Mouse (Mus musculus): ENCODE measurements around the gene Otop2. TPM values are rescaled to one million over a fixed set of nuclear protein-coding genes. Genes with fewer than 3 reads are reported as not detected.

The Otop2 gene
- polyA plus RNA-seq, 1 experiment from 2014 or later = not detected

GRCm38 (mm10) chr11:115267061-115267883 lies 39.7 kb upstream of the Otop2 start, which contains the start of gene Grin2c:
Gene Grin2c, minus strand, starts transcription at chr11:115267243.
- no peak for ATAC-seq (ENCODE audit: low FRiP score, low TSS enrichment)
- Histone ChIP-seq H3K4me1 (ENCODE audit: control insufficient read depth, insufficient read depth, low read length) (peaks cover 21% of the 10 kb centered on the region), H3K4me2 (ENCODE audit: low read length) (peak within 1 kb of the TSS; percentile 52), H3K36me3 (ENCODE audit: control insufficient read depth, insufficient read depth, low read length) (peaks cover 27% of the 10 kb centered on the region), H3K27me3 (ENCODE audit: control insufficient read depth, insufficient read depth, low read length) (peaks cover 56% of the 10 kb centered on the region), H3K27ac (replicated peaks; ENCODE audit: low read depth, low read length) (no peak within 1 kb of the TSS), H3K9me3 (ENCODE audit: control insufficient read depth, low read length) (no peaks in the 10 kb centered on the region), H3K4me3 (replicated peaks; ENCODE audit: low read depth, low read length) (peak within 1 kb of the TSS; percentile 27), H3K9ac (replicated peaks; ENCODE audit: low read length) (0 out of 2 replicates have a peak within 1 kb of the TSS, but pooled peaks have one; percentile 20)
- DNase-seq = no peak
- WGBS = 5% methylated on average over 50 of the region's 50 CpGs

GRCm38 (mm10) chr11:115267958-115268357 lies 39.0 kb upstream of the Otop2 start:
- Histone ChIP-seq H3K36me3 (ENCODE audit: control insufficient read depth, insufficient read depth, low read length) (peaks cover 27% of the 10 kb centered on the region), H3K9me3 (ENCODE audit: control insufficient read depth, low read length) (no peaks in the 10 kb centered on the region), H3K4me2 (ENCODE audit: low read length) (no peak overlapping the region), H3K4me3 (replicated peaks; ENCODE audit: low read depth, low read length) (no peak overlapping the region), H3K4me1 (ENCODE audit: control insufficient read depth, insufficient read depth, low read length) (peaks cover 21% of the 10 kb centered on the region), H3K27ac (replicated peaks; ENCODE audit: low read depth, low read length) (no peak overlapping the region), H3K27me3 (ENCODE audit: control insufficient read depth, insufficient read depth, low read length) (peaks cover 53% of the 10 kb centered on the region), H3K9ac (replicated peaks; ENCODE audit: low read length) (no peak overlapping the region)
- ATAC-seq (ENCODE audit: low FRiP score, low TSS enrichment) (no peak), DNase-seq (no peak)
- WGBS = 80% methylated on average over 11 of the region's 11 CpGs

DNA sequence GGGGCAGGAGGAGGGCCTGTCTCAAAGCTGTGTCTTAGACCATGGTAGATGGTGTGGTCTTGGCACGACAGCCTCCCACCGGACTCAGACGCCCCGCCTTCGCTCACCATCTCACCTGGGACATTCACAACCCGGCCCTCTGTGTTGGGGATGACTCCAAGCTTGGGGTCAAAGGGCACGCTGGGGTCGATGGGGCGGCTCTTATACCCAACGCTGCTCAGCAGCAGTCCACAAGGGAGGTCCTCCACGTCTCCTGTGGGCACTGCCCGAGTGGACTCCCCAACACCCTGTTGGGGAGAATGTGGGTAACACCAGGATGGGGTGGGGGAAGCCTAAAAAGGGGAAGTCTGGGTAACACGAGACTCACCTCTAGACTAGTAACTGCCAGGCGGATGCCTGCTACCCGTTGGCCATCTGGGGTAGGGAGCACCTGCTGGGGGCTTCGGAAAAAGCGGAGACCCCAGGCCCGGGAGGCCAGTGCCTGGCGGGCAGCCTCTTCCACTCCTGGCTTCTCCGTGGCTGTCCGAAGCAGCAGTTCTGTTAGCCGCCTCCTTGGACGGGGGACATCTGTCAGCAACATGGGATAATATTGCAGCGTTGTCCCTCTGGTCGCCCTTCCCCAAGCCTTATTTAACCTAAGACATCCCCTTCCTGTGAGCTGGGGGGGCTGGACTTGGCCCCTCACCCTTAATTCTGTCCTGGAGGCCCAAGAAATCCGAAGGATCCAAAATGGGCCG lies 37.5 kb upstream of the Otop2 start:
- H3K27me3 ChIP-seq (ENCODE audit: control insufficient read depth, insufficient read depth, low read length) = peaks cover 45% of the 10 kb centered on the region

GRCm38 (mm10) chr11:115270148-115270861 lies 36.7 kb upstream of the Otop2 start:
- peaks cover 37% of the 10 kb centered on the region for H3K27me3 ChIP-seq (ENCODE audit: control insufficient read depth, insufficient read depth, low read length)
- H3K9me3 ChIP-seq (ENCODE audit: control insufficient read depth, low read length) = no peaks in the 10 kb centered on the region
- peaks cover 27% of the 10 kb centered on the region for H3K36me3 ChIP-seq (ENCODE audit: control insufficient read depth, insufficient read depth, low read length)
- peaks cover 16% of the 10 kb centered on the region for H3K4me1 ChIP-seq (ENCODE audit: control insufficient read depth, insufficient read depth, low read length)
- peak; percentile 92 for DNase-seq
- H3K4me2 ChIP-seq (ENCODE audit: low read length) = no peak overlapping the region
- H3K4me3 ChIP-seq (replicated peaks; ENCODE audit: low read depth, low read length) = no peak overlapping the region
- 33% methylated on average over 19 of the region's 19 CpGs for WGBS
- ATAC-seq (ENCODE audit: low FRiP score, low TSS enrichment) = no peak
- H3K27ac ChIP-seq (replicated peaks; ENCODE audit: low read depth, low read length) = no peak overlapping the region
- no peak overlapping the region for H3K9ac ChIP-seq (replicated peaks; ENCODE audit: low read length)

More for the DNA sequence above, 37.5 kb upstream of the Otop2 start:
- DNase-seq (no peak), ATAC-seq (ENCODE audit: low FRiP score, low TSS enrichment) (no peak)
- 92% methylated on average over 27 of the region's 27 CpGs for WGBS
- H3K4me2 ChIP-seq (ENCODE audit: low read length) = no peak overlapping the region
- no peak overlapping the region for H3K9ac ChIP-seq (replicated peaks; ENCODE audit: low read length)
- H3K4me1 ChIP-seq (ENCODE audit: control insufficient read depth, insufficient read depth, low read length) = peaks cover 21% of the 10 kb centered on the region
- H3K4me3 ChIP-seq (replicated peaks; ENCODE audit: low read depth, low read length) = no peak overlapping the region
- H3K9me3 ChIP-seq (ENCODE audit: control insufficient read depth, low read length) = no peaks in the 10 kb centered on the region
- no peak overlapping the region for H3K27ac ChIP-seq (replicated peaks; ENCODE audit: low read depth, low read length)
- H3K36me3 ChIP-seq (ENCODE audit: control insufficient read depth, insufficient read depth, low read length) = peaks cover 27% of the 10 kb centered on the region

DNA sequence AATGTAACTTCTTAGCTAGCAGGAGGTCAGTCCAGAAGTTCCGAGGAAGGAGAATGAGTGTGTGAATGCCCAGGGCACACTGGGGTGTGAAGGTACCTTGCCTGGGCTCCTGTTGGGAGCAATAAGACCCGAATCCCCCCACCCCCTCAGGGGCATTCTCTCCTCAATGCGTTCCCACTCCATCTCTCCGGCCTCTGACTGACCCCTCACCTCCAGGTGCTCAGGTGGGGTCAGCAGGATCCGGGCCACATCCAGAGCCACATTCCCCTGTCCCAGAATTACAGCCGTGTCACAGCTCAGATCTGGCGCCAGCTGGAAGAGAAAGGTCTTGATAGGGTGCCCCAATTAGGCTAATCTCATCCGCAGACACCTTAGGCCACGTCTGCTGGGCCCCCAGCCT lies 35.9 kb upstream of the Otop2 start:
- Histone ChIP-seq H3K27me3 (ENCODE audit: control insufficient read depth, insufficient read depth, low read length) (peaks cover 30% of the 10 kb centered on the region), H3K4me3 (replicated peaks; ENCODE audit: low read depth, low read length) (no peak overlapping the region), H3K36me3 (ENCODE audit: control insufficient read depth, insufficient read depth, low read length) (peaks cover 27% of the 10 kb centered on the region), H3K4me2 (ENCODE audit: low read length) (no peak overlapping the region), H3K9me3 (ENCODE audit: control insufficient read depth, low read length) (no peaks in the 10 kb centered on the region), H3K4me1 (ENCODE audit: control insufficient read depth, insufficient read depth, low read length) (peaks cover 18% of the 10 kb centered on the region), H3K9ac (replicated peaks; ENCODE audit: low read length) (no peak overlapping the region), H3K27ac (replicated peaks; ENCODE audit: low read depth, low read length) (no peak overlapping the region)
- WGBS = 74% methylated on average over 9 of the region's 9 CpGs
- no peak for DNase-seq
- ATAC-seq (ENCODE audit: low FRiP score, low TSS enrichment) = no peak

- Histone ChIP-seq H3K9me3 (ENCODE audit: control insufficient read depth, low read length) (no peaks in the 10 kb centered on the region), H3K27ac (replicated peaks; ENCODE audit: low read depth, low read length) (no peak overlapping the region), H3K36me3 (ENCODE audit: control insufficient read depth, insufficient read depth, low read length) (peaks cover 27% of the 10 kb centered on the region), H3K4me1 (ENCODE audit: control insufficient read depth, insufficient read depth, low read length) (peaks cover 20% of the 10 kb centered on the region), H3K9ac (replicated peaks; ENCODE audit: low read length) (no peak overlapping the region), H3K4me2 (ENCODE audit: low read length) (no peak overlapping the region), H3K27me3 (ENCODE audit: control insufficient read depth, insufficient read depth, low read length) (peaks cover 25% of the 10 kb centered on the region), H3K4me3 (replicated peaks; ENCODE audit: low read depth, low read length) (no peak overlapping the region)
- DNase-seq (no peak), ATAC-seq (ENCODE audit: low FRiP score, low TSS enrichment) (no peak)
- WGBS = 64% methylated on average over 10 of the region's 10 CpGs
Measured at GRCm38 (mm10) chr11:115271481-115271880, 35.5 kb upstream of the Otop2 start.

- Histone ChIP-seq H3K4me2 (ENCODE audit: low read length) (no peak overlapping the region), H3K9ac (replicated peaks; ENCODE audit: low read length) (no peak overlapping the region), H3K27ac (replicated peaks; ENCODE audit: low read depth, low read length) (no peak overlapping the region), H3K4me1 (ENCODE audit: control insufficient read depth, insufficient read depth, low read length) (peaks cover 18% of the 10 kb centered on the region), H3K9me3 (ENCODE audit: control insufficient read depth, low read length) (no peaks in the 10 kb centered on the region), H3K36me3 (ENCODE audit: control insufficient read depth, insufficient read depth, low read length) (peaks cover 22% of the 10 kb centered on the region), H3K27me3 (ENCODE audit: control insufficient read depth, insufficient read depth, low read length) (peaks cover 10% of the 10 kb centered on the region), H3K4me3 (replicated peaks; ENCODE audit: low read depth, low read length) (no peak overlapping the region)
- ATAC-seq (ENCODE audit: low FRiP score, low TSS enrichment) (no peak), DNase-seq (no peak)
- WGBS = 65% methylated on average over 10 of the region's 10 CpGs
Measured at GRCm38 (mm10) chr11:115272894-115273498, 34.0 kb upstream of the Otop2 start.

DNA sequence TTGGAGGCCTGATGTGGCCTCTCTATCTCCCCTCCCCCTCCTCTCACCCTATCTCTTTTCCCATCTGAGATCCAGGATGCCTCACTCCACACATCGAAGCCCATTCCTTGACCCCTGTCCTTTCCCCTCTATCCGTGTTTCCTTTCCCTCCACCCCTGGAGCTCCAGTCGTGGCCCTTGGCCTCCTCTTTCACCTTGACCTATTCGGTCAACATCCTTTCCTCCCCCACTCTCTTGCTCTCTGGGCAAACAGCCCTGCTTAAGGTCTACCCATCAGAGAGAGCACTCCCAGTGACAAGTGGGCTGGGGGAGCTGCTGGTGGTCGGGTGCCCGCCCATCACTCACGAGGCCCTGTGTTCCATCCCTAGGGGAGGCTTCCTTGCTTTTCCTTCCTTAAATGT lies 33.2 kb upstream of the Otop2 start:
- no peak overlapping the region for H3K27ac ChIP-seq (replicated peaks; ENCODE audit: low read depth, low read length)
- H3K27me3 ChIP-seq (ENCODE audit: control insufficient read depth, insufficient read depth, low read length) = peaks cover 3% of the 10 kb centered on the region; the same call in 1 of the 2 replicates
- H3K4me2 ChIP-seq (ENCODE audit: low read length) = no peak overlapping the region
- no peaks in the 10 kb centered on the region for H3K9me3 ChIP-seq (ENCODE audit: control insufficient read depth, low read length)
- no peak overlapping the region for H3K4me3 ChIP-seq (replicated peaks; ENCODE audit: low read depth, low read length)
- ATAC-seq (ENCODE audit: low FRiP score, low TSS enrichment) (no peak), DNase-seq (no peak)
- no peak overlapping the region for H3K9ac ChIP-seq (replicated peaks; ENCODE audit: low read length)
- H3K4me1 ChIP-seq (ENCODE audit: control insufficient read depth, insufficient read depth, low read length) = peaks cover 20% of the 10 kb centered on the region
- 75% methylated on average over 7 of the region's 7 CpGs for WGBS
- H3K36me3 ChIP-seq (ENCODE audit: control insufficient read depth, insufficient read depth, low read length) = peaks cover 15% of the 10 kb centered on the region

Measured in midbrain, embryonic 14.5 days (tissue).